Mouse (Mus musculus): ENCODE measurements around the gene Zfp467.

DNA sequence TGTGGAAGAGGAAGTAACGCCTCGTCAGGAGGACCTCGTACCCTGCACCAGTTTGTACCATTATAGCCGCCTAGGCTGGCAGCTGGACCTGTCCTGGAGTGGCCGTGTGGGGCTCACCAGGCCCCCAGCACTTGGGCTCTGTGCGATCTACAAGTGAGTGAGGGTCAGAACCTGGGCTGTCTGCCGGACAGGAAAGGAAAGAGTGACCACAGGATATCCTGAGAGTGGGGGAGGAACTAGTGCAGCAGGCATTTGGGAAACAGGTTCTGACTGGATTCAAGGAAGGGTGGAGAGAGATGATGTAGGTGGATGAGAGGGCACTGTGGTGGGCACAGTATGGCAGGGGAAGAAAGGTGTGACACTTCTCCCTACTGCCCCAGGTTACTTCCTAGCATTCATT, 2.9 kb upstream of the Zfp467 start:
- no peak for TF ChIP-seq CTCF (IDR thresholded peaks at IDR 0.05; ENCODE audit: low read depth, low read length)
- no peak for TF ChIP-seq POLR2A (IDR thresholded peaks at IDR 0.05; ENCODE audit: borderline replicate concordance, low read depth, low read length)
